Mouse (Mus musculus) embryo, embryonic 11 days (tissue): ENCODE measurements at regions not wholly inside any gene's neighbourhood (a gene's known extent, or its start where the extent isn't known, plus 50 kb on each side); places are given as distances from the start of the nearest gene placed in this dataset.

ENCODE experiments used
- DNase-seq: peaks from one replicate; pipeline ENCODE4 v3.0.0-alpha.2; 2015

DNA sequence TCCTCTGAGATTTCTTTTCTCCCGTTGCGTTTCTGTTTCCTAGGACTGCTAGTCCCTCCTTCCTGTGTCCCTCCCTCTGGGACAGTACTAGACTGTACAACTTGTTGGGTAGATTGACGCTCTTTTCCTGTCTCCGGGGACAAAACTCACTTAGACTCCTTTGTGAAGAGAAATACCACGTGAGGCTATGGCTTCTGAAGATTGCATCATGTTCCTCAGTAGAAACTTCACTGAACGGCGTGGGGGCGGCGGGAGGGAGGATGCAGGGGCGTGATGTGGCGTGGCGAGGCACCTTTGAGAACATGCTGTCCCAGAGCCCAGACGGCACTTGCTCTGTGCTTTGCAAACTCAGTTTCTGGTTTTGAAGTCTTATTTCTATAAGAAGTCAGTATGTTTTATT lies 78.5 kb downstream of the Spata18 start:
- no peak for DNase-seq

DNA sequence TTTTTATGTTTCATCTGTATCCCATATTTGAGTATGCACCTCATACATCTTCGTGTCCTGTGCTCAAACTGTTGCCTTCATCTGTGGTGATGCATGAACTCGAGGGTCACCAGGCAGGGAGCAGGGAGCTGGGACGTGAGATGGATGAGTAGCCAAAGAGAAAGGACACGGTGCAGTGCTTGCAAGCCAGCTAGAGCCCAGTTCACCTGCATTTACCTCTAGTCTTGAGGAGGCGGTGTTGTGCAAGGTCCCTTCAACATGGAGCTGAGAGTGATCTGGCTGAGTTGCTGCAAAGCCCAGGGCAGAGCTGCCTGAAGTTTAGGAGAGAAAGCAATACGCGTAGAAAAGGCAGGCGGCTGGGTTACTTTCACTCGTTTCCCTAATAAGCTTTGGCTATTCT lies 80.2 kb downstream of the Spata18 start:
- no peak for DNase-seq

DNA sequence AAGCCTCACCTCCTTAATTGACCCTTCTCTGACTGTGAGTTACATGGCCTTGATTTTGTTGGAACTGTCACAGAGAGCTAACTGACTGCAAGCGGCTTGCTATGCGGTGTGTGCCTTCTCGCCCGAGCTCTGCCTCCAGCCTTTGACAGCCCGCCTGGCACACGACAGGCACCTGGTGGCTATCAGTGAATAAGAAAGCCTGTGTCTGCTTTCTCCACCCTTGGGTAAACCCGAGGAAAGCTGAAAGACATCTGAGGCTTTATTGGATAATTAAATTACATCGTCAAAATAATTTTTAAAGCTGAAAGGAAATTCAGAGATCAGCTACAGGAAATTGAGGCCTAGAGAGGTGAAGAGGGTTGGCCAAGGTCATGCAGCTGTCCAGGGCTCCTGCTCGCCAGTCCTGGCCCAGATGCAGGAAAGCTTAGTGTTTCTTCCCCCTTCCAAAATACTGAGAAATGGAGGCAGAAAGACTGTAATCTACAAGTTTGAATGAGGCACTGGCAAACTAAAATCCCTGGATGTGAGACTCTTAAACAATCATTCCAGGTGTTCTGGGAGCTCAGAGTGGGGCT lies 80.9 kb downstream of the Spata18 start:
- peak; percentile 58 for DNase-seq

DNA sequence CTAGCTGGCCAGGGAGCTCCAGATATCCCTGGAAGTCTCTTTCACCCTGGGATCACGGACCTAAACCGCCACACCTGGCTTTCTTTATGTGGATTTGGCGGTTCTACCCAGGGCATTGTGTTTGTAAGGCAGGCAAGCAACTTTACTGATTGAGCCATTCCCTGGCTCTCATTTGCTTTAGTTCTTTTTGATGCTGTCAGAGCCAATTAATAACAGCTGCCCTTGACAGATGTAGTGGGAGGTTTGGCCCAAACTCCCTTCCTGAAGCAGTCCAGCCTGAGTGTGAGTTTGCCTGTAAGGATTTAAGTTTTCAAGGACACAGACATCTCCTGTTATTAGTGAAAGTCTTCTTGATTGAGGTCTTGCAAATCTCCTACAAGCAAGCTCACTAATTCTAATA lies 89.6 kb downstream of the Spata18 start:
- DNase-seq: peak; percentile 14

DNA sequence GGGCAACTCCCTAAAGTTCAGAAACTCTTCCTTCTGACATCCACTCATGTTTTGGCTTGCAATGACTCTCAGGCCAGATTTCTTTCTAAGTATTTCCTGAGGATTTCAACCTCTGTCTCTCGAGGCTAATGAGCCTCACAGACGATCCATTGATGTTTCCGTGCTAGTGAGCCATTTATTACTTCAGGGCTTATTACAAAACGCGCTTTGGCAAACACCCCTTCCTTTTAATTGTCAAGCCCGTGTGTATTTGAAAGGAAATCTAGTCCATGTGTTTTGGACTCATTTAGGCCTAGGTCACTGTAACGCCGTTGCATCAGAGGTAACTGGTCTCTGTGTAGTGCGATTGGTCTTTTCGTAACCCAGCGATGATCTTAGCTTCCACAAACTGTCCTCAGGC lies 90.3 kb downstream of the Spata18 start:
- no peak for DNase-seq

DNA sequence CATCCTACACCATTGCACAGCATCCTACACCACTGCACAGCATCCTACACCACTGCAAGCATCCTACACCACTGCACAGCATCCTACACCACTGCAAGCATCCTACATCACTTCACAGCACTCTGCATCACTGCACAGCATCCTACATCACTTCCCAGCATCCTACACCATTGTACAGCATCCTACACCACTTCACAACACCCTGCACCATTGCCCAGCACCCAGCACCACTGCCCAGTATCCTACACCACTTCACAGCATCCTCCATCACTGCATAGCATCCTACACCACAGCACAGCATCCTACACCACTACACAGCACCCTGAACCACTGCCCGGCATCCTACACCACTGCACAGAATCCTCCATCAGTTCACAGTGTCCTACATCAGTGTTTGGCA lies 92.8 kb downstream of the Spata18 start:
- DNase-seq: no peak

DNA sequence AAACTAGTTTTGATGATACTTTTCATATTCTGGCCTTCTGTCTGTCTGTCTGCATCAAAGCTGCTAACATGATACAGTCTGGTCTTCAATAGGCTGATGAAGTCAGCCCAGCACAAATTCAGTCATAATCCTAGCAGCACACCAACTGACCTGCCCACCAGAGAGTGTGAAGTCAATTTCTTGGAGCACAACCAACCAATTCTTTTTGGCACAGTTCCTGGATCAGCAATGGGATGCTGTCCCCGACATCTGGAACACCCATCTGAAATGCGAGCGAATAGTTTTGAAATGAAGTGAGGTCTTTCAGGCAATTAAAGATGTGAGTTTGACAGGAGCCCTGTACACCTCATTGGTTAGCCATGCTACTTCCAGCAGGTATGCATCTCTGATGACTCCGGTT lies 98.6 kb downstream of the Spata18 start:
- DNase-seq: no peak

DNA sequence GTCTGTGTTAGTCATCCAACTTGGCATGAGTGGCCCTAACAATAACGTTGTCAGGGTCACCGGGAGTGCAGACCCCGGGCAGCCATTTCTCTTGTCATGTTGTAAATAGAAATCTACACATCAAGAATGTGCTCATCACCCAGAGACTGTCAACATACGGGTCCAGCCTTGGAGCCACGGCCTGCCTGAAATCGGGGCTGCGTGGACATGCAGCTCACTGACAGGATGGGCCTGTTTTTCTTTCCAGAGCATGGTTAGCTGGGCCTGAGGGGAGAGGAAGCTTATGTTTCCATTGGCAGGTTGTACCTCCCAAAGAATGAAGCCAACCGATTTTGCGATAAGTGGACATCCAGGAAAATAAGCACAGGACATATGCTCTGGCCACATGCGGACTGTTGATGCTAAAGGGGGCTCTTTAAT lies 101.1 kb downstream of the Spata18 start:
- no peak for DNase-seq

DNA sequence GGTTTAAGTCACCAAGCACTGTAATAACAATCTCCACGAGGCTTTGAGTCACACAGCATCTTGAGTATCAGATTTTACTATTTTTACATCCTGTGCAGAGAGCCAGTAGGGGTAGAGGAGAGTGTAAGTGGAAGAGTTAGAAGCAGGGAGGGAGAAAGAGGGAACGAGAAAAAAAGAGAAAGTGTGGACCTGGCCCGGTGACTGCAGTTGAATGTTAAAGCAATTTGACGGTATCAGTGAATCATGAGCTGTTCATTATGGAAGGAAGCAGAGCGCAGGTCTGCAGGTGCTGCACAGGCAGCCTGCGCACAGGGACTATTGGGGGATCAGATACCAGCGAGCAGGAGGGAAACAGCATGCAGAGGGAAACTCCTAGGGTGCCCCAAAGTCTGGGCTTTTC lies 102.6 kb downstream of the Spata18 start:
- no peak for DNase-seq

GRCm38 (mm10) chr5:73758534-73758933 lies 107.4 kb downstream of the Spata18 start:
- no peak for DNase-seq

DNA sequence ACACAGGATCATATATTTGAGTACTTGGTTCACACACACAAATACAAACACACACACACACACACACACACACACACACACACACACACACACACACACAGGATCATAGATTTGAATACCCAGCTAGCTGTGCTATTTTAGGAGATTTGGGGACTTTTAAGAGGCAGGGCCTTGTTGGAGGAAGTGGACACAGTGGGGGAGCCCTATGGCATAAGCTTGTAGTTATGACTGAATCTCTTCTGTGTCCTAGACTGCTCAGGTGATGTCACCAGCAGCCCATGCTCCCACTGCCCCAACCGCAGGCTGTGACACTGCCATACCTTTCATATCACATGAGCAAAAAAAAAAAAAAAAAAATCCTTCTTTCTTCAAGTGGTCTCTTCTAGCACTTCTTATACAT lies 110.1 kb downstream of the Spata18 start:
- DNase-seq: no peak

GRCm38 (mm10) chr5:73761709-73762108 lies 110.5 kb downstream of the Spata18 start:
- peak; percentile 80 for DNase-seq

DNA sequence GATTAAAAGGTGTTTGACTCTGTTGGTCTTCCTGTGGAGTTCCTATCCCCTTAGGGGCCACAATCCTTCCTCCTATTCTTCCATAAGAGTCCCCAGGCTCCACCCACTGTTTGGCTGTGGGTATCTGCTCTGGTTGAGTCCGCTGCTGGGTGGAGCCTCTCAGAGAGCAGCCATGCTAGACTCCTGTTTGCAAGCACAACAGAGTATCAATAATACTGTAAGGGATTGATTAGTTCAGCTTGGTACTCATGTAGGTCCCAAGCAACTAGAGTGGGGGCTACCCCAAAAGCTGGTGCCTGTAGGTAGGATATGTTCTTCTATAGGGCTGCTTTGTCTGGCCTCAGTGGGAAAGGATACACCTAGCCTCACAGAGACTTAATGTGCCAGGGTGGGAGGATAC lies 113.0 kb downstream of the Spata18 start:
- no peak for DNase-seq

- DNase-seq: no peak
Observed at GRCm38 (mm10) chr5:73765466-73765865, 114.3 kb downstream of the Spata18 start.

GRCm38 (mm10) chr5:73768253-73768652 lies 117.1 kb downstream of the Spata18 start:
- no peak for DNase-seq

DNA sequence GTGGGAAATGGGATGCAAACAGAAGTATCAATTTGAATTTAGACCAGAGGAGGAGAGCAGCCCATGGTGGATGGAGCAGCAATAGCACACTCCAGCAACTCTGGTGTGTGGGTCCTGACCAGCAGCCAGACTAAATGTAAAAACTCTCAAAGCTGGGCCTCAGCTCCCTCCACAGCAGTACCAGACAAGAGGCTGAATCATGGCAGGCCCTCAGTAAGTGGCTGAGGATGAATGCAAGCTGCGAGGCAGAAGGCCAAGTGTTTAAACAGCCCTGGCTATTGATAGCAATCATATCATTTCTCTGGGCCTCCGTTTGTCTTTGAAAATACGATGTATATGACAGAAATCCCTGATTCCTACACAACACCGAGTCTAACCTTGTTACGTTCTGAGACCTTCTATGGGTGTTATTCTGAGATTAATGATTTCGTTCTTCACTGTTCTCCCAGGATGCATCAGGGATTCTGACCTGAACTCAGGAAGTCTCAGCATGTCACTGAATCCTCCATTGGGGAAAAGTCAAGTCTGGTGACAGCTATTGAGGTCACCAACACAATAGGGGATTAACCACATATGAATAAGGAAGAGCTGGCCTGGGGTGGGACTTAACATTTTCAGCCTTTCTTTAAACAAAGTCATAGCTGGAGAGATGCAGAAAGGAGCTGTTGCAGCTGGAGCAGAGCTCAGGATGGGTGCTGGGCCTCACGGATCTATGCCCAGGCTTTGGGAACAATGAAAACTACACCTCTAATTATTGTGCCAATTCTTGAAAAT lies 124.8 kb downstream of the Spata18 start:
- DNase-seq: no peak

DNA sequence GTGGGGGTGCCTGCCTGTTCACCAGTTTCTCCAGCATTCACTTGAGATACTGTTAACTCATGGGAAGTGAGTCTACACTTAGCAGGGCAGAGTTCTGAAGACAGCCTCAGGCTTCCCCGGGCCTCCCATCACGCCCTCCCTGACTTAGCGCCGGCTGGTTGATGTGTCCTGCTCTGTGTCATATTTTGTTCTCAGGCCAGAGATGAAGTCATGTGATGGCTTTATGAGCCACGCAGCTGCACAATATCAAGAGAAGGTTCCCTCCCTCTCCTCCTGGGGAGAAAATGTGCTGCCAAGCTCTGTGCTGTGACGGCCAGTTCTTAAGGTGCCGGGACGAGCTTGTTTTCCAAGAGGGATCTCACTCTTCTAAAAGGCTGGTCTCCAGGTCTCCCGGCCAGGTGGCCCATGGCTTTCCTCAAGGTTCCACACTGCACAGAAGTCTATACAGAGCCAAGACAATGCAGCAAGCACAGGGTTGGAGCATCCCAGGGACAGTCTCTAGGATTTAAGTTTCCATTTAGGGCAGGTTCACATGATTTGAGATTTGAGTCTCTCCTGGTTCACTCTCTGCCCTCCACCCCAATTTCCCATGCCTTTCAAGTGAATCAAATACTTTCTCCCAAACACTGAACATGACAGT lies 126.2 kb downstream of the Spata18 start:
- DNase-seq: no peak

- DNase-seq: no peak
Observed at GRCm38 (mm10) chr5:73781190-73781940, 130.2 kb downstream of the Spata18 start.

DNA sequence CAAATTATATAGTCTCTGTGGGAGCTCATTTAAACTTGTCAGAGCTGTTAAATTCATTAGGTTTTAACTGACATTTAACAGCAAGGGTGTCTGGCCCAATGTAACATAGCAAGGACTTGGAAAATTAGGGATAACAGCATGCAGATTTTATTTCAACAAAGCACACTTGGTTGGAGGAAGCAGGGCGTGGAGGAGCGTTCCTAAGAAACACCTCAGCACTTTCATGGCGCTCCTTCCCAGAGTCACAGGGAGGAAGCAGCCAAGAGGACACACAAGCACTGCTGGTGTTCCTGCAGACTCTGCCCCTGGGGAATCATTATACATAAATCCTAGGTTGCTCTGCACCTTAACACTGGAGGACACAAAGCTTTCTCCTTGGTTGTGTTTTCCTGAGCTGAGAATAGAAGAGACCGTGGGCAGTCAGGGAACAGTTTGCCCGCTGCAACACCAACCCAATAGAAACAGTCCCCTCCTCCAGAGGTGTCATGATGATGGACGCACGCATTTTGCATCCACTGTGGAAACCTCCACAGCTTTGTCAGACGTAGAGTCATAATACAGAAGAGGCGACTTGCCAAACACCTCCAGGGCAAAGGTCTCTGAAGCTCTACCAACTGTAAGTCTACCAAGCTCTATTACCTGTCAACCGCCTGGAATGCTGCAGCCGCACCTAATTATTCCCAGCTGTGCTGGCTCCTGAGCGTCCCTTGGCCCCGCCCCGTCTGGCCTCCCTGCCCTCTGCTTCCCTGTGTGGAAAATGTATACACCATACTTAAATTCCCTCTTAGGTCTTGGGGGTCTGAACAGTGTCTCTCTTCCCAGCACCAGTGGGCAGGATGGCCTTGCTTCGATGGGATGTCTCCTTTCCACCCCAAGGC lies 131.3 kb downstream of the Spata18 start:
- DNase-seq: peak; percentile 92

- DNase-seq: peak; percentile 17
Observed at GRCm38 (mm10) chr5:73787275-73787674, 136.1 kb downstream of the Spata18 start.

- DNase-seq: no peak
Observed at GRCm38 (mm10) chr5:73792216-73792615, 141.0 kb downstream of the Spata18 start.

- DNase-seq: no peak
Observed at GRCm38 (mm10) chr5:73796201-73796600, 145.0 kb downstream of the Spata18 start.

DNA sequence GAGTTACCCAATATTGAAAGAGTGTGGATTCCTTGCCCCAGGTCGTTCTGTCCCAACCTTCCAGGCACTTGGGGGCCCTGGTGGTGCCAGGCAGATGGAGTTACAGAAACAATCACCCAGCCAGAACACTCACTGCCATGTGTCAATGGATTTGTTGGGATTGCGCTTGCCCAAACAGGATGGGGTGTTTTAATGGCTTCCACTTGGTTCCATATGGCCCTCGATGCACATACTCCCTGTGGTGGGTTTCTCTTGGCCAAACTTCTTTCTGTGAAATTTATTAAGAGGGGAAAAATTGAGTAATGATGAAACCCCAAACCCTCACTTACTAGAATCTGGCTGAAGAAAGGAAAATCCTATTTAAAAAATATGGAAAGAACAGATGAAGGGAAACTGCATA lies 146.8 kb downstream of the Spata18 start:
- DNase-seq: no peak
